ENCODE assay signal across 29 mouse cellular contexts in genomic region chr6:16835631-16836030, GRCm38 (mm10).
"Had no signal": no experiment of that assay in that cellular context is flagged by ENCODE, and none has a peak within 500 bp of the region (broad histone marks: within the 10 kb centered on the region; RNA-seq: fewer than 3 reads in every experiment).

No protein-coding gene starts in this region.

- H3K9me3 ChIP-seq: embryonic facial prominence, embryonic 10.5 days; embryonic facial prominence, embryonic 12.5 days; embryonic facial prominence, embryonic 13.5 days; embryonic facial prominence, embryonic 15.5 days; forebrain, embryonic 10.5 days; forebrain, embryonic 12.5 days; forebrain, embryonic 13.5 days; forebrain, embryonic 15.5 days had no signal

- DNase-seq: cerebellum, adult 18-20 months; cerebellum, adult 2 months; cerebellum, adult 9-10 months; cerebellum, adult 9-11 months; cerebellum, postnatal 10 days; cerebellum, postnatal 14 days; cerebellum, postnatal 25 days; cerebellum, postnatal 36 days; embryo, embryonic 11 days; forebrain, postnatal 0 days; gastrocnemius, adult 2 months; gastrocnemius, postnatal 10 days; gastrocnemius, postnatal 14 days; gastrocnemius, postnatal 25 days; gastrocnemius, postnatal 36 days; heart, adult 11 months; heart, adult 18-20 months; heart, adult 2 months had no signal

- H3K27me3 ChIP-seq: embryonic facial prominence, embryonic 12.5 days; embryonic facial prominence, embryonic 13.5 days; embryonic facial prominence, embryonic 15.5 days; forebrain, embryonic 12.5 days; forebrain, embryonic 13.5 days; forebrain, embryonic 15.5 days had no signal

- H3K36me3 ChIP-seq: embryonic facial prominence, embryonic 10.5 days; embryonic facial prominence, embryonic 12.5 days; embryonic facial prominence, embryonic 13.5 days; embryonic facial prominence, embryonic 15.5 days; forebrain, embryonic 10.5 days; forebrain, embryonic 12.5 days; forebrain, embryonic 15.5 days had no signal

- ATAC-seq: forebrain, embryonic 14.5 days; forebrain, embryonic 15.5 days; forebrain, embryonic 16.5 days; forebrain, postnatal 0 days had no signal

- H3K4me1 ChIP-seq: embryonic facial prominence, embryonic 10.5 days; embryonic facial prominence, embryonic 12.5 days; embryonic facial prominence, embryonic 13.5 days; embryonic facial prominence, embryonic 15.5 days; forebrain, embryonic 15.5 days had no signal

- H3K27ac ChIP-seq: embryonic facial prominence, embryonic 10.5 days; embryonic facial prominence, embryonic 12.5 days; embryonic facial prominence, embryonic 13.5 days; embryonic facial prominence, embryonic 15.5 days; forebrain, embryonic 10.5 days; forebrain, embryonic 12.5 days; forebrain, embryonic 13.5 days; forebrain, embryonic 15.5 days; gastrocnemius, adult 2 months; heart, adult 2 months had no signal

- H3K4me2 ChIP-seq: embryonic facial prominence, embryonic 12.5 days; embryonic facial prominence, embryonic 13.5 days; embryonic facial prominence, embryonic 15.5 days; forebrain, embryonic 12.5 days; forebrain, embryonic 13.5 days; forebrain, embryonic 15.5 days had no signal

- H3K9ac ChIP-seq: embryonic facial prominence, embryonic 13.5 days; embryonic facial prominence, embryonic 15.5 days; forebrain, embryonic 12.5 days; forebrain, embryonic 13.5 days; forebrain, embryonic 15.5 days; forebrain, postnatal 0 days had no signal

- H3K4me3 ChIP-seq: embryonic facial prominence, embryonic 10.5 days; embryonic facial prominence, embryonic 12.5 days; embryonic facial prominence, embryonic 13.5 days; embryonic facial prominence, embryonic 15.5 days; erythroblast, embryonic 14.5 days; forebrain, embryonic 10.5 days; forebrain, embryonic 12.5 days; forebrain, embryonic 13.5 days; forebrain, embryonic 15.5 days; gastrocnemius, adult 2 months; heart, adult 2 months had no signal
